Mouse (Mus musculus): Measurements from ENCODE around the gene Ric8a. TPM values are rescaled to one million over a fixed set of nuclear protein-coding genes. Genes with fewer than 3 reads are reported as not detected.
A peak's percentile ranks its signal among the peaks of the same experiment; 100 is the strongest.

Gene Ric8a
- total RNA-seq, 1 experiment = 60.5 TPM

GRCm38 (mm10) chr7:140854483-140854882 is 2.3 kb upstream of the Ric8a start:
- in situ Hi-C loops (cut with MboI; ENCODE audit: low sequenced_read_pairs in 2 of 2, unreplicated experiment in 2 of 2) = no loop called here
- TF ChIP-seq ZNF384 (IDR thresholded peaks at IDR 0.05; ENCODE audit: low read depth, low read length) (no peak), ZC3H11A (IDR thresholded peaks at IDR 0.05; ENCODE audit: borderline replicate concordance, low read depth, low read length) (no peak), MAFK (IDR thresholded peaks at IDR 0.05; ENCODE audit: insufficient read depth, low read depth, low read length) (no peak), CHD2 (IDR thresholded peaks at IDR 0.05; ENCODE audit: low read depth, low read length) (no peak), HCFC1 (IDR thresholded peaks at IDR 0.05; ENCODE audit: borderline replicate concordance, insufficient read depth, low read length) (no peak)
- Histone ChIP-seq H3K4me1 (ENCODE audit: control insufficient read depth in 2 of 2, insufficient read depth in 2 of 2, low read length in 2 of 2, poor library complexity in 1 of 2) (peaks cover 8 to 28% of the 10 kb centered on the region in 2 experiments; a peak in 2 of 4 replicates), H3K9ac (ENCODE audit: insufficient read depth, low read depth, low read length, poor library complexity, severe bottlenecking) (peak overlapping the region; percentile 91; the same call in 1 of the 2 replicates), H3K4me3 (ENCODE audit: insufficient read depth in 1 of 2, low read depth in 1 of 2, low read length in 2 of 2, poor library complexity in 1 of 2, severe bottlenecking in 1 of 2) (peak overlapping the region; percentile 80 to 83; a peak in 2 of 4 replicates), H3K36me3 (ENCODE audit: control insufficient read depth, insufficient read depth, low read length, poor library complexity, severe bottlenecking) (peaks cover 26% of the 10 kb centered on the region), H3K9me3 (ENCODE audit: control insufficient read depth, insufficient read depth, low read depth, low read length) (no peaks in the 10 kb centered on the region), H3K27ac (ENCODE audit: insufficient read depth, low read depth, low read length, poor library complexity, severe bottlenecking) (no peak overlapping the region)
- DNase-seq (ENCODE audit: low read depth, low spot score) = no peak

DNA sequence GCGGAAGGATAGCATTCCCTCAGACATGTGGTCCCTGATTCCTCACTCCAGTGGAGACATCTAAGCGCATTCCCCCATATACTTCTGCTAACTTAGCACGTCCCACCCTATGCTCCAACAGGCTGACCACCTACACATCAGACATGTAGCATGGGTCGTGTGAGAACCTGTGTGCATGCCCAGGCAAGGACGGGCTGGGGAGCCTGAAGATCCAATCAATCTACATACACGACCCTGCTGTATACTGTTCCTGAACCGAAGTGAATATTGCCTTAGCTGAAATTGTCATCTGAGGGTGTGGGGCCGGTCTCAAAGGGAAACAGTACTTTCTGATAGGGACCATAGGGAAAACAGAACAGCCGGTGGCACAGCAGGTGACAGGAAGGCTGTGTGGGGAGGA is 1.6 kb upstream of the Ric8a start:
- Histone ChIP-seq H3K9me3 (ENCODE audit: control insufficient read depth, insufficient read depth, low read depth, low read length) (no peaks in the 10 kb centered on the region), H3K4me1 (ENCODE audit: control insufficient read depth in 2 of 2, insufficient read depth in 2 of 2, low read length in 2 of 2, poor library complexity in 1 of 2) (peaks cover 8 to 30% of the 10 kb centered on the region in 2 experiments; a peak in 2 of 4 replicates), H3K36me3 (ENCODE audit: control insufficient read depth, insufficient read depth, low read length, poor library complexity, severe bottlenecking) (peaks cover 32% of the 10 kb centered on the region), H3K27ac (ENCODE audit: insufficient read depth, low read depth, low read length, poor library complexity, severe bottlenecking) (no peak overlapping the region), H3K4me3 (ENCODE audit: insufficient read depth in 1 of 2, low read depth in 1 of 2, low read length in 2 of 2, poor library complexity in 1 of 2, severe bottlenecking in 1 of 2) (peak overlapping the region; percentile 80 to 83), H3K9ac (ENCODE audit: insufficient read depth, low read depth, low read length, poor library complexity, severe bottlenecking) (peak overlapping the region; percentile 91)
- in situ Hi-C loops (cut with MboI; ENCODE audit: low sequenced_read_pairs in 2 of 2, unreplicated experiment in 2 of 2) = no loop called here
- no peak for DNase-seq (ENCODE audit: low read depth, low spot score)
- TF ChIP-seq ZC3H11A (IDR thresholded peaks at IDR 0.05; ENCODE audit: borderline replicate concordance, low read depth, low read length) (no peak), MAFK (IDR thresholded peaks at IDR 0.05; ENCODE audit: insufficient read depth, low read depth, low read length) (no peak), ZNF384 (IDR thresholded peaks at IDR 0.05; ENCODE audit: low read depth, low read length) (no peak), HCFC1 (IDR thresholded peaks at IDR 0.05; ENCODE audit: borderline replicate concordance, insufficient read depth, low read length) (no peak), CHD2 (IDR thresholded peaks at IDR 0.05; ENCODE audit: low read depth, low read length) (no peak)

DNA sequence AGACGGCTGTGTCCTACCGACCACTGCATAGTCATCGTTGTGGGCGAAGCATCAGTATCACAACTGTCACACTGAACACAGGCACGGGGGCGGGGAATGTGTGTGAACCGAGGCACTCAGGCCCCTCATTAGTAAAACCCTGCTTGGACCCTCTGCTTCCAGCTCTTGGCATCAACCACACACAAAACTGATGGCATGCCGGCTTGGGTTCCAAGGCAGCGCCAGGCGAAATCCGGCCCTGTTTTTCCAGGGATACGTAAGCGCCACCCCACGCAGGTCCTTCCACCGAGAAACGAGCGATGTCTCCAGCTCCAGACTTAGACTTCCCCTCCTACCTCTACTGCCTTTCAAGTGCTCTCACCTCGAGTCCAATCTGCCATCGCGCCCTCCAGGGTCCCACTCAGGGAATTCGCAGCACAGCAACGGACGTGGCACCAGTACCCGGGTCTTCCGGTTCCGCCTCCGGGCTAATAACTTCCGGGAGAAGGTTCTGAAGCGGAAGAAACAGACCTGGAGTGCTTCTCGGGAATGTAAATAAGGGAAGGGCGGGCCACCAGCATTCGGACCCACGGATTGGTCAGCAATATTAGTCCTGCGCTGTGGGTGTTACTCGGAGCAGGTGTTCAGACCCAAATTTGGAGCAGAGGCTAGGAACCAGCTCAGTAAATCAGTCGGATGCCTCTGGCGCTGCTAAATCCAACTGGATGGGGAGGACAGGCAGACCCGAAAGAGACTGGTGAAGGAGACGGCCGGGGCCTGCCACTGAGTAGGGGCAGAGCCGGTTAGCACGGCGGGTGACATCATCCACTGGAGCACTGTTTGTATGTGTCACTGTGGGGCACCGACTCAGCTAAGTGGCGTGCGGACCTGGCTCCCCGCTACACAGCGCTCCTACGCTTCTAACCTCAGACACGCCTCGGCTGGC is 635 bp upstream of the Ric8a start, which contains the start of gene Gm45785:
Gene Gm45785, minus strand, starts transcription at position 472 of the 925 bp plus-strand sequence.
- Histone ChIP-seq H3K4me3 (ENCODE audit: insufficient read depth in 1 of 2, low read depth in 1 of 2, low read length in 2 of 2, poor library complexity in 1 of 2, severe bottlenecking in 1 of 2) (peak within 1 kb of the TSS; percentile 80 to 83), H3K9ac (ENCODE audit: insufficient read depth, low read depth, low read length, poor library complexity, severe bottlenecking) (peak within 1 kb of the TSS; percentile 91), H3K27ac (ENCODE audit: insufficient read depth, low read depth, low read length, poor library complexity, severe bottlenecking) (peak within 1 kb of the TSS; percentile 90), H3K4me1 (ENCODE audit: control insufficient read depth in 2 of 2, insufficient read depth in 2 of 2, low read length in 2 of 2, poor library complexity in 1 of 2) (peaks cover 8 to 30% of the 10 kb centered on the region in 2 experiments; a peak in 2 of 4 replicates), H3K9me3 (ENCODE audit: control insufficient read depth, insufficient read depth, low read depth, low read length) (no peaks in the 10 kb centered on the region), H3K36me3 (ENCODE audit: control insufficient read depth, insufficient read depth, low read length, poor library complexity, severe bottlenecking) (peaks cover 41% of the 10 kb centered on the region)
- peak; percentile 88 for DNase-seq (ENCODE audit: low read depth, low spot score)
- TF ChIP-seq ZC3H11A (IDR thresholded peaks at IDR 0.05; ENCODE audit: borderline replicate concordance, low read depth, low read length) (no peak), HCFC1 (IDR thresholded peaks at IDR 0.05; ENCODE audit: borderline replicate concordance, insufficient read depth, low read length) (0 out of 2 replicates have a peak, but pooled peaks have one; percentile 53)
- in situ Hi-C loops (cut with MboI; ENCODE audit: low sequenced_read_pairs in 2 of 2, unreplicated experiment in 2 of 2) = no loop called here

GRCm38 (mm10) chr7:140857550-140858505 is 1.1 kb downstream of the Ric8a start, which contains the start of gene Bet1l:
Bet1l (minus strand) TSS chr7:140857577.
- peaks cover 8 to 26% of the 10 kb centered on the region in 2 experiments; a peak in 2 of 4 replicates for H3K4me1 ChIP-seq (ENCODE audit: control insufficient read depth in 2 of 2, insufficient read depth in 2 of 2, low read length in 2 of 2, poor library complexity in 1 of 2)
- peaks cover 50% of the 10 kb centered on the region for H3K36me3 ChIP-seq (ENCODE audit: control insufficient read depth, insufficient read depth, low read length, poor library complexity, severe bottlenecking)
- in situ Hi-C loops (cut with MboI; ENCODE audit: low sequenced_read_pairs in 2 of 2, unreplicated experiment in 2 of 2) = no loop called here
- H3K27ac ChIP-seq (ENCODE audit: insufficient read depth, low read depth, low read length, poor library complexity, severe bottlenecking) = peak within 1 kb of the TSS; percentile 90
- H3K9ac ChIP-seq (ENCODE audit: insufficient read depth, low read depth, low read length, poor library complexity, severe bottlenecking) = peak within 1 kb of the TSS; percentile 91
- H3K9me3 ChIP-seq (ENCODE audit: control insufficient read depth, insufficient read depth, low read depth, low read length) = no peaks in the 10 kb centered on the region
- TF ChIP-seq ZNF384 (IDR thresholded peaks at IDR 0.05; ENCODE audit: low read depth, low read length) (no peak), ZC3H11A (IDR thresholded peaks at IDR 0.05; ENCODE audit: borderline replicate concordance, low read depth, low read length) (no peak), CHD2 (IDR thresholded peaks at IDR 0.05; ENCODE audit: low read depth, low read length) (no peak), MAFK (IDR thresholded peaks at IDR 0.05; ENCODE audit: insufficient read depth, low read depth, low read length) (no peak), HCFC1 (IDR thresholded peaks at IDR 0.05; ENCODE audit: borderline replicate concordance, insufficient read depth, low read length) (no peak)
- no peak for DNase-seq (ENCODE audit: low read depth, low spot score)
- H3K4me3 ChIP-seq (ENCODE audit: insufficient read depth in 1 of 2, low read depth in 1 of 2, low read length in 2 of 2, poor library complexity in 1 of 2, severe bottlenecking in 1 of 2) = peak within 1 kb of the TSS; percentile 80 to 83
